Mouse (Mus musculus): ENCODE results near the gene Slit2.

DNA sequence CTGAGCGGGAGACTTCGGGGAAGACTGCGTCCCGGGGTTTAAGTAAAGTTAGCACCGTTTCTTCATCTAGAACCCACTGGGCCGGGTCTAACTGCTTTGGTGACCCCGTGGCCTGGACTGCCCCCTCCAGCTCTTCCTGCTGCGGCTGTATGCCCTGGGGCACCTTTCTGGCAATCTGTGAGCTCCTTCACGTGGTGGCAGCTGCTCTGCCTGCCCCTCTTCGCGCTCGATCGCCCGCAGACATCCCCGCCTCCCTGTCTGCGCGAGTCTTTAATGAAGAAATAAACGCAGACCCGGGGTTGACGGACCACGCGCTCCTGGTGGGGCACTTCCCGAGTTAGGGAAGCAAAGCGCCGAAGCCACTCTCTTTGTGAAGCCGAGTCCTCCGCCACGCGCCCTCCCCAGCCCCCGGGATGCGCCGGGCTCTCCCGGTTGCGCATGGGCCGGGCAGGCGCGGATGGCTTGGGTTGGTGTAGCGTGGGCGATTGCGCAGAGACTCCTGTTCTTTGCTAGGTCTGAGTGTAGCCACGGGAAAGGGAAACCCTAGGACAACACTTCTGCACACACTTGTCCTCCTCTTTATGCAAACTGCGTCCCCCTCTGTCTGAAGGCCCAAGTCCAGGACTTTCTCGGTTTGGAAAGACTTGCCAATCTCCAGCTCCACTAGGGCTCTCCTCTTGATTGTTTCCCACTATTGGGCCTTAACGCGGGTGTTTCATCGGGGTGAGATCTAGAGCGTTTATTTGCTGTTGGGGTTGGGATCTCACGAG, 3.1 kb downstream of the Slit2 start:
- TF ChIP-seq CTCF (IDR thresholded peaks at IDR 0.05; ENCODE audit: control insufficient read depth, insufficient read depth, insufficient read length), result no peak
- TF ChIP-seq MAX (IDR thresholded peaks at IDR 0.05), result no peak
- TF ChIP-seq USF1 (IDR thresholded peaks at IDR 0.05; ENCODE audit: low read depth), result no peak
- no peak for TF ChIP-seq CEBPB (IDR thresholded peaks at IDR 0.05; ENCODE audit: low read depth)
- TF ChIP-seq FOSL1 (IDR thresholded peaks at IDR 0.05; ENCODE audit: insufficient read depth, low read length, poor library complexity, severe bottlenecking), result no peak
- no peak for TF ChIP-seq MYOD1 (IDR thresholded peaks at IDR 0.05; ENCODE audit: control insufficient read depth, insufficient read length, low read depth)

All from C2C12 (cell line).